Mouse (Mus musculus): Measurements from ENCODE around the gene Ghrhr. TPM values are rescaled to one million over a fixed set of nuclear protein-coding genes. Genes with fewer than 3 reads are reported as not detected.

Ghrhr gene
- polyA plus RNA-seq, 1 experiment from 2014 or later, result 0.06 TPM

- H3K27ac ChIP-seq, result no peak overlapping the region
- no peak overlapping the region for H3K4me3 ChIP-seq (replicated peaks)
- H3K4me1 ChIP-seq (replicated peaks), result no peaks in the 10 kb centered on the region
- H3K9me3 ChIP-seq (replicated peaks), result no peaks in the 10 kb centered on the region
- DNase-seq (no peak), ATAC-seq (ENCODE audit: low read depth) (no peak)
- WGBS (ENCODE audit: insufficient replicate concordance), result 21% methylated on average over 2 of the region's 2 CpGs
- no peaks in the 10 kb centered on the region for H3K27me3 ChIP-seq
- no peak overlapping the region for H3K4me2 ChIP-seq
- H3K36me3 ChIP-seq, result no peaks in the 10 kb centered on the region
- no peak overlapping the region for H3K9ac ChIP-seq
Observed at GRCm38 (mm10) chr6:55418746-55419410, 42.8 kb downstream of the Ghrhr start.

GRCm38 (mm10) chr6:55420411-55420810 is 44.3 kb downstream of the Ghrhr start:
- no peak for ATAC-seq (ENCODE audit: low read depth)
- Histone ChIP-seq H3K36me3 (no peaks in the 10 kb centered on the region), H3K4me1 (replicated peaks) (no peaks in the 10 kb centered on the region), H3K4me2 (no peak overlapping the region), H3K9me3 (replicated peaks) (no peaks in the 10 kb centered on the region), H3K4me3 (replicated peaks) (no peak overlapping the region), H3K27me3 (no peaks in the 10 kb centered on the region), H3K9ac (no peak overlapping the region), H3K27ac (no peak overlapping the region)
- DNase-seq, result no peak
- WGBS (ENCODE audit: insufficient replicate concordance), result 45% methylated on average over 3 of the region's 3 CpGs

- Histone ChIP-seq H3K27ac (no peak overlapping the region), H3K4me2 (no peak overlapping the region), H3K36me3 (no peaks in the 10 kb centered on the region), H3K4me3 (replicated peaks) (no peak overlapping the region), H3K9ac (no peak overlapping the region), H3K27me3 (no peaks in the 10 kb centered on the region), H3K4me1 (replicated peaks) (no peaks in the 10 kb centered on the region), H3K9me3 (replicated peaks) (no peaks in the 10 kb centered on the region)
- no peak for DNase-seq
- no peak for ATAC-seq (ENCODE audit: low read depth)
- 32% methylated on average over 1 of the region's 1 CpGs for WGBS (ENCODE audit: insufficient replicate concordance)
Observed at GRCm38 (mm10) chr6:55420869-55421361, 44.8 kb downstream of the Ghrhr start.

- DNase-seq (no peak), ATAC-seq (ENCODE audit: low read depth) (no peak)
- no peaks in the 10 kb centered on the region for H3K4me1 ChIP-seq (replicated peaks)
- H3K36me3 ChIP-seq, result no peaks in the 10 kb centered on the region
- no peaks in the 10 kb centered on the region for H3K27me3 ChIP-seq
- H3K9me3 ChIP-seq (replicated peaks), result no peaks in the 10 kb centered on the region
- no peak overlapping the region for H3K27ac ChIP-seq
- H3K9ac ChIP-seq, result no peak overlapping the region
- no peak overlapping the region for H3K4me3 ChIP-seq (replicated peaks)
- no peak overlapping the region for H3K4me2 ChIP-seq
Observed at GRCm38 (mm10) chr6:55432121-55432520, 56.0 kb downstream of the Ghrhr start.

- Histone ChIP-seq H3K4me3 (replicated peaks) (no peak overlapping the region), H3K36me3 (no peaks in the 10 kb centered on the region), H3K4me1 (replicated peaks) (no peaks in the 10 kb centered on the region), H3K9me3 (replicated peaks) (no peaks in the 10 kb centered on the region), H3K4me2 (no peak overlapping the region), H3K9ac (no peak overlapping the region), H3K27ac (no peak overlapping the region), H3K27me3 (no peaks in the 10 kb centered on the region)
- DNase-seq, result no peak
- ATAC-seq (ENCODE audit: low read depth), result no peak
- WGBS (ENCODE audit: insufficient replicate concordance), result 47% methylated on average over 3 of the region's 3 CpGs
Observed at GRCm38 (mm10) chr6:55434360-55434759, 58.3 kb downstream of the Ghrhr start.

- no peak overlapping the region for H3K4me3 ChIP-seq (replicated peaks)
- H3K9me3 ChIP-seq (replicated peaks), result no peaks in the 10 kb centered on the region
- no peak overlapping the region for H3K4me2 ChIP-seq
- no peak for DNase-seq
- H3K4me1 ChIP-seq (replicated peaks), result no peaks in the 10 kb centered on the region
- no peak overlapping the region for H3K9ac ChIP-seq
- H3K27me3 ChIP-seq, result no peaks in the 10 kb centered on the region
- 55% methylated on average over 8 of the region's 8 CpGs for WGBS (ENCODE audit: insufficient replicate concordance)
- no peak for ATAC-seq (ENCODE audit: low read depth)
- H3K27ac ChIP-seq, result no peak overlapping the region
- H3K36me3 ChIP-seq, result no peaks in the 10 kb centered on the region
Observed at GRCm38 (mm10) chr6:55435266-55436159, 59.4 kb downstream of the Ghrhr start.

- Histone ChIP-seq H3K4me1 (replicated peaks) (no peaks in the 10 kb centered on the region), H3K36me3 (no peaks in the 10 kb centered on the region), H3K4me3 (replicated peaks) (no peak overlapping the region), H3K27me3 (no peaks in the 10 kb centered on the region), H3K9me3 (replicated peaks) (no peaks in the 10 kb centered on the region), H3K27ac (no peak overlapping the region), H3K9ac (no peak overlapping the region), H3K4me2 (no peak overlapping the region)
- DNase-seq (no peak), ATAC-seq (ENCODE audit: low read depth) (no peak)
- 8% methylated on average over 3 of the region's 3 CpGs for WGBS (ENCODE audit: insufficient replicate concordance)
Observed at GRCm38 (mm10) chr6:55437919-55438318, 61.8 kb downstream of the Ghrhr start.

Other genes starting within 250 kb of the Ghrhr start
- gene Crhr2, start 243.3 kb upstream of the Ghrhr start, polyA plus RNA-seq (2015; fragmentation: Nextera tagmentation; extraction: Ambion mirVana), result 0.45 and 0.60 TPM in 2 replicates
- 0.20 and 0.24 TPM in 2 replicates for gene Inmt, start 201.3 kb upstream of the Ghrhr start, polyA plus RNA-seq (2015; fragmentation: Nextera tagmentation; extraction: Ambion mirVana)
- gene Mindy4, start 172.9 kb upstream of the Ghrhr start, polyA plus RNA-seq (2015; fragmentation: Nextera tagmentation; extraction: Ambion mirVana), result 1.4 and 1.7 TPM in 2 replicates
- gene Aqp1, start 39.9 kb upstream of the Ghrhr start, polyA plus RNA-seq (2015; fragmentation: Nextera tagmentation; extraction: Ambion mirVana), result 41.7 and 45.2 TPM in 2 replicates
- 0.12 and 0.15 TPM in 2 replicates for gene Adcyap1r1, start 75.7 kb downstream of the Ghrhr start, polyA plus RNA-seq (2015; fragmentation: Nextera tagmentation; extraction: Ambion mirVana)

Measured in liver, embryonic 13.5 days (tissue).